In the genomic region with DNA sequence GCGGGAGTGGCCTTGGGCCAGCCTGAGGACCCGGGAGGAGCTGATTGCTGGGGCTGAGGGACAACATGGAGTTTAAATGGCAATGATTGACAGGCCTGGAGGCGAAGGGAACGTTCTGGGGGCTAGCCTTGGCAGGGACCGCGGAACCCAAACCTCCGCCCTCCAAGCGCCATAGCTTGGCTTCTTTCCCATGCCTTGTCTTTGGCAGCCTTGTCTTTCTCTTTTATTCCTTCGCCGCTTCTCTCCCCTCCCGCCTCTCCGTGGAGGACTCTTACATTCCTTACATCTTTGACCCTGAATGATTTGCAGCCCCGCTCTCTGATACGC, we compare ENCODE assay signal across 8 mouse cellular contexts. TPM values are rescaled to one million over a fixed set of nuclear protein-coding genes. Genes with fewer than 3 reads are reported as not detected.
DNase-seq lines count a peak whose midpoint lies in the region; ATAC-seq and TF ChIP-seq lines count a peak whose summit lies in the region.

No protein-coding gene starts in this region.

- peak overlapping the region; percentile 89 for H3K9ac ChIP-seq in embryonic facial prominence, embryonic 13.5 days
- peak overlapping the region; percentile 84 for H3K9ac ChIP-seq in intestine, embryonic 15.5 days

- no peak for ATAC-seq in embryonic facial prominence, embryonic 13.5 days (ENCODE audit: insufficient number of reproducible peaks, insufficient read depth, low FRiP score, low TSS enrichment, low read depth)
- ATAC-seq in intestine, embryonic 15.5 days: no peak
- ATAC-seq in erythroid progenitor cell, adult 5-6 weeks (replicated peaks; ENCODE audit: low FRiP score, poor library complexity, severe bottlenecking): no peak

- H3K9me3 ChIP-seq in embryonic facial prominence, embryonic 13.5 days: no peaks in the 10 kb centered on the region
- no peaks in the 10 kb centered on the region for H3K9me3 ChIP-seq in intestine, embryonic 15.5 days

- H3K4me2 ChIP-seq in embryonic facial prominence, embryonic 13.5 days: peak overlapping the region; percentile 98
- H3K4me2 ChIP-seq in intestine, embryonic 15.5 days (replicated peaks): peak overlapping the region; percentile 93

- peaks cover 38% of the 10 kb centered on the region for H3K36me3 ChIP-seq in embryonic facial prominence, embryonic 13.5 days
- H3K36me3 ChIP-seq in intestine, embryonic 15.5 days: peaks cover 13% of the 10 kb centered on the region

- peaks cover 39% of the 10 kb centered on the region for H3K4me1 ChIP-seq in embryonic facial prominence, embryonic 13.5 days
- H3K4me1 ChIP-seq in intestine, embryonic 15.5 days (replicated peaks): peaks cover 38% of the 10 kb centered on the region

- H3K27me3 ChIP-seq in embryonic facial prominence, embryonic 13.5 days: no peaks in the 10 kb centered on the region
- no peaks in the 10 kb centered on the region for H3K27me3 ChIP-seq in intestine, embryonic 15.5 days (replicated peaks)

- peak overlapping the region; percentile 95 for H3K27ac ChIP-seq in left cerebral cortex, adult 2 months
- H3K27ac ChIP-seq in embryonic facial prominence, embryonic 13.5 days: peak overlapping the region; percentile 98
- peak overlapping the region; percentile 98 for H3K27ac ChIP-seq in intestine, embryonic 15.5 days

- 0% methylated on average over 14 of the region's 14 CpGs for WGBS in embryonic facial prominence, embryonic 13.5 days
- WGBS in intestine, embryonic 15.5 days: 0% methylated on average over 14 of the region's 14 CpGs

- no peak for TF ChIP-seq CTCF in left cerebral cortex, adult 2 months (IDR thresholded peaks at IDR 0.05)

- DNase-seq in left cerebral cortex, adult 2 months (ENCODE audit: extremely low spot score in 1 of 2, low spot score in 2 of 2): no peak
- DNase-seq in left cerebral cortex, adult 11 months (ENCODE audit: low spot score): no peak
- peak; percentile 87 for DNase-seq in NIH3T3 (ENCODE audit: low read depth)
- peak; percentile 60 for DNase-seq in lung, postnatal 14 days
- no peak for DNase-seq in right cerebral cortex, postnatal 36 days (ENCODE audit: low spot score in 2 of 2)

- H3K4me3 ChIP-seq in left cerebral cortex, adult 2 months: peak overlapping the region; percentile 91
- peak overlapping the region; percentile 87 for H3K4me3 ChIP-seq in embryonic facial prominence, embryonic 13.5 days
- peak overlapping the region; percentile 96 for H3K4me3 ChIP-seq in intestine, embryonic 15.5 days (replicated peaks)

- intact Hi-C loops in left cerebral cortex, adult 2 months (cut with DNase I): no loop called here

RNA-seq across cellular contexts. Expression of gene Rnf41, which starts 0.6 kb away (rescaled TPM):
- 10 to 100 TPM; 74.0 to 76.6 TPM for total RNA-seq in left cerebral cortex, adult 2 months (2021)
- polyA plus RNA-seq in embryonic facial prominence, embryonic 13.5 days (2015; fragmentation: Nextera tagmentation; extraction: Ambion mirVana): 45.4 and 46.7 TPM in 2 replicates
- 36.6 and 37.5 TPM in 2 replicates for polyA plus RNA-seq in intestine, embryonic 15.5 days (2015; fragmentation: Nextera tagmentation; extraction: Ambion mirVana)
- 3.4 and 11.5 TPM in 2 replicates for total RNA-seq in erythroid progenitor cell, adult 5-6 weeks (2015; ENCODE audit: low replicate concordance)
- total RNA-seq in erythroid progenitor cell, adult 5-6 weeks (2017; ENCODE audit: low replicate concordance): 4.0 and 4.4 TPM in 2 replicates

RNA-seq across cellular contexts. Expression of gene Nabp2, which starts 0.7 kb away (rescaled TPM):
- total RNA-seq in left cerebral cortex, adult 2 months (2021): 10 to 100 TPM; 87.0 to 91.1 TPM
- polyA plus RNA-seq in embryonic facial prominence, embryonic 13.5 days (2015; fragmentation: Nextera tagmentation; extraction: Ambion mirVana): 72.3 and 73.0 TPM in 2 replicates
- 87.9 and 97.1 TPM in 2 replicates for polyA plus RNA-seq in intestine, embryonic 15.5 days (2015; fragmentation: Nextera tagmentation; extraction: Ambion mirVana)
- 28.5 TPM in 2 replicates for total RNA-seq in erythroid progenitor cell, adult 5-6 weeks (2015; ENCODE audit: low replicate concordance)
- total RNA-seq in erythroid progenitor cell, adult 5-6 weeks (2017; ENCODE audit: low replicate concordance): 13.1 and 15.5 TPM in 2 replicates

RNA-seq across cellular contexts. Expression of gene Slc39a5, which starts 11.0 kb away (rescaled TPM):
- not detected for total RNA-seq in left cerebral cortex, adult 2 months (2021)
- polyA plus RNA-seq in embryonic facial prominence, embryonic 13.5 days (2015; fragmentation: Nextera tagmentation; extraction: Ambion mirVana): 0.20 and 0.92 TPM in 2 replicates
- 114 and 141 TPM in 2 replicates for polyA plus RNA-seq in intestine, embryonic 15.5 days (2015; fragmentation: Nextera tagmentation; extraction: Ambion mirVana)
- not detected in 2 replicates for total RNA-seq in erythroid progenitor cell, adult 5-6 weeks (2015; ENCODE audit: low replicate concordance)
- not detected in 2 replicates for total RNA-seq in erythroid progenitor cell, adult 5-6 weeks (2017; ENCODE audit: low replicate concordance)

RNA-seq across cellular contexts. Expression of gene Ankrd52, which starts 35.1 kb away (rescaled TPM):
- total RNA-seq in left cerebral cortex, adult 2 months (2021): 10 to 100 TPM; 60.8 to 63.9 TPM
- 15.0 and 16.0 TPM in 2 replicates for polyA plus RNA-seq in embryonic facial prominence, embryonic 13.5 days (2015; fragmentation: Nextera tagmentation; extraction: Ambion mirVana)
- polyA plus RNA-seq in intestine, embryonic 15.5 days (2015; fragmentation: Nextera tagmentation; extraction: Ambion mirVana): 10.0 and 11.5 TPM in 2 replicates
- 11.9 and 20.5 TPM in 2 replicates for total RNA-seq in erythroid progenitor cell, adult 5-6 weeks (2015; ENCODE audit: low replicate concordance)
- 4.4 and 10.2 TPM in 2 replicates for total RNA-seq in erythroid progenitor cell, adult 5-6 weeks (2017; ENCODE audit: low replicate concordance)

RNA-seq across cellular contexts. Expression of gene Coq10a, which starts 43.2 kb away (rescaled TPM):
- total RNA-seq in left cerebral cortex, adult 2 months (2021): 10 to 100 TPM; 53.0 to 54.6 TPM
- 13.1 and 16.2 TPM in 2 replicates for polyA plus RNA-seq in embryonic facial prominence, embryonic 13.5 days (2015; fragmentation: Nextera tagmentation; extraction: Ambion mirVana)
- 13.7 TPM in 2 replicates for polyA plus RNA-seq in intestine, embryonic 15.5 days (2015; fragmentation: Nextera tagmentation; extraction: Ambion mirVana)
- 1.1 and 14.3 TPM in 2 replicates for total RNA-seq in erythroid progenitor cell, adult 5-6 weeks (2015; ENCODE audit: low replicate concordance)
- total RNA-seq in erythroid progenitor cell, adult 5-6 weeks (2017; ENCODE audit: low replicate concordance): 2.3 and 3.3 TPM in 2 replicates

Comparison
In these comparisons a context has a peak if more than half of its experiments do, and no peak if none do; other contexts are left out.
1. DNase-seq: peak in NIH3T3 (single experiment) and lung, postnatal 14 days (single experiment); none in left cerebral cortex, adult 2 months (0 of 2), left cerebral cortex, adult 11 months (single experiment) and right cerebral cortex, postnatal 36 days (0 of 2).
2. RNA of gene Rnf41, which starts 0.6 kb away (total RNA-seq): 74.0 to 76.6 TPM in left cerebral cortex, adult 2 months; 3.4 to 11.5 TPM in erythroid progenitor cell, adult 5-6 weeks; every median in the first group is over 4 times any median in the second.
3. Peak in every context shown above with its lines, with median percentiles within 50 percentile points of each other: H3K27ac ChIP-seq and H3K4me3 ChIP-seq.